Mouse (Mus musculus): ENCODE results near the gene Jmjd8.

Gene Jmjd8

DNA sequence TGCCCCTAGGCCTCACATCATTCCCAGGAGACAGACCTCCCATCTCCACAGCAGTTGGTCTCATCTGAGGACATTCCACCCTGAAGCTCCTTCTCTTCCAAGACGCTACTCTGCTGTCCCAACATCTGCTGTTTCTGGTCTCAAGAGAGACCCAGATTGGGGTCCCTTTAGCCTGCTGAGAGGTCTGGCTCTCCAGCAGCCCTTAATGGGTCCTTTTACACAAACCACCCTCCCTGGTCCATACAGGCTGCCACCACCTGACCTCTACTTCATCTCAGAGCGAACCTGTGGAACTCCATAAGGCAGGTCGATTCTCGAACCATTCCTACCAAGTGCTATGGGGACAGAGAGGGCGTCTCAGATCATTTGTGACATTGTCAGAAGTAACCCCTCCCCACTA lies 20.6 kb upstream of the Jmjd8 start:
- no peak for DNase-seq (ENCODE audit: low spot score in 2 of 2)

DNA sequence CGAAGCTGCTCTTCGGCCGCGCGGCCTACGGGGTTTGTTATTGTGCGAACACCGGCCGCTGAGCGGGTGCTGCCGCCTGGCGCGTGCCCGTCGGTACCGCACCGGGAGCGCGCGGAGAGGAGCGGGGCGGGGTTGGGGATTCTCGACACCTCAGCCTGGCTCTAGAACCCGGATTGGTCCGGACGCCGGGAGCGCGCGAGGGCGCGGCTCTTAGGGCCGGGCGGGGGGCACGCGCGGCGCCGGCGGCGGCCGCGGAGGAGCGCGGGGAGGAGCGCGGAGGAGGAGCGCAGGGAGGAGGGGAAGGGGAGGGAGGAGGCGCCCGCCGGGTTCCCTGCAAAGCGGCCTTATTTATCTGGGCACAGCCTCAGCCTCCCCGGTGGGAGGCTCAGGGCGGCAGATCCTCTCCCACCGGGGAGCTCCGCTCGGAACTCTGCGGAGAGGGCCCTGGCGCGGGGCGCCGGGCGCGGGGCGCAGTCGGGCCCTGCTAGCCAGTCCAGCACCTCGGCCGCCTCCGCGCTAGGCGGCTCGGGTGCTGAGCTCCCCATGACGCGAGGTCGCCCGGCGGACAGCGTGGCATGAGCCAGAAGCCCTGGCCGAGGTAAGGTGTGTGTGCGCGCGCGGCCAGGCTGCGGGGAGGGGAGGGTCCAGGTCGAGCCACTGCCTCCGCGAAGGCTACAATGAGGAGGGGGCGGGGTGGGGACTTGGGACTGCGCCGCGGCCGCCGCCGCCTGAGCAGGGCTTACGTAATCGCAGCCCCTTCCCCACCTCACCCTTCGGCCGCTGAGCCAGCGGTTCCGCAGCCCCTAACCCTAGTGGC lies 19.7 kb upstream of the Jmjd8 start, which contains the start of gene Fbxl16:
Fbxl16 (plus strand) TSS at position 297 of the 817 bp plus-strand sequence.
- peak; percentile 86 to 88 for DNase-seq (ENCODE audit: low spot score in 2 of 2)

DNA sequence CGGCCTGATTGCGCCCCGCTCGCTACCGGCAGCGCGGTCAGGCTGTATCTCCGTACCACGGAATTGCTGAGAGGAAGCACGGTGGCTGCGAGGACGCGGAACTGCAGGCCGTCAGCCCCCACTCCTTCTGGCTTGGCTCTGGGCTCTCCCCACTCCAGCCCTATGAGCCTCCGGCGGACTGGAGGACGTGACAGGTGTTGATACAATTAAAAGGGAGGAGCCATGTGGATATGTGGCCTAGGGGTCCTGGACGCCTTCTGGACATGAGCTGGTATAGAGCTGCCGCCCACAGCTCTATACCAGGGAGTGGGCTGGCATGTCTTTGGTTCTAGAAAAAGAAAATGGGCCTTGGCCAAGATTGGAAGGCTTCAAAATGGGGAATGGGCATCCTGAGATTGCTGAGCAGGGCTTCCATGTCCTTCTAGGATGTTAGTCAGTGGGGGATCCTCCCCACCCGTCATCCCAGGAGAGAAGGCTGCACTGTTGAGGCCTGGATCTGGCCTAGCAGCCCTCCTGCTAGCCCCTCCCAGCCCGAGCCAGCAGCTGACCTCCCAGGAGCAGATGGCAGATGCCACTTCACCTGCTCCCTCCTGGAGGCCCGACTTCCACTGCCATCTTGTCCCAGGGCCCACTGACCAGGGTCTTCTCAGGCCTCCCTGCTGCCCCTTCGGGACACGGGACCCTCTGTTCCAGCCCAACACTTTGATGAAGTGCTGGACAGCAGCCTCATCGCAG lies 18.9 kb upstream of the Jmjd8 start:
- DNase-seq (ENCODE audit: low spot score in 2 of 2) = no peak

DNA sequence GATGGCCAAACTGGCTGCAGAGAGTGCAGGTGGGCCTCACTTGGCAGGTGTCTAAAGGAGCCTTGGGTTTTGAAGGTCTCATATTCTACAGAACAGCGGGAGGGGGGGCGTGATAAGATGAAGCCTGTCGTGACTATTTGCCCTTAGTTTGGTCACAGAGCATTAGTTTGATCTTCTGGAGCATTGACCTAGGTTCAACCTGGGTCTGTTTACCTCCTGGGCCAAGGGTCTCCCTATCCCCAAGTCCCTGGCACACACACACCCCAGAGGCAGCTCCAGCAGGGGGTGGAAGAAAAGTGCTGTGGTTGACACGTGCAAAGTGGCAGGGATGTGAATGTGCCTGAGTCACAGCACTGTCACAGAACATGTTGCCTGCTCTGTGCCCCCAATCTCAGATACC lies 17.8 kb upstream of the Jmjd8 start:
- DNase-seq (ENCODE audit: low spot score in 2 of 2) = no peak

DNA sequence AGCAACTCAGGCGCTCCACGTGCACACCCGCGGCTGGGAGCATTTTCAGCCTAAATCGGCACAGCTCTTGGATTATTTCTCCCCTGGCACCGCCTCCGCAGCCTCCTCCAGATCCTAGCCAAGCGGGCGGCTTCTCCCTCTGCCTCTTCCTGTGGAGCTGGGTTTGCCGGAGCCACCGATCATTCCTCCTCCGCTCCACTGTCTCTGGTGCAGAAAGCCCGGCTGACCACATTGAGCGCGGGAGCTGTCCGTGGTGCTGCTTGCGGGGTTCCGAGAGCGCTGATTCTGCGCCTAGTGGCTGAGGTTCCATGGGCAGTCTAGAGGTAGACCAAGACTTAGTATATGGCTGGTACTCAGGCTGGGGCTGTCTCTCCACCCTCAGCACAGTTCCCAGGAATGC lies 15.2 kb upstream of the Jmjd8 start:
- DNase-seq (ENCODE audit: low spot score in 2 of 2) = peak in 1 of 2 experiments; percentile 71

DNA sequence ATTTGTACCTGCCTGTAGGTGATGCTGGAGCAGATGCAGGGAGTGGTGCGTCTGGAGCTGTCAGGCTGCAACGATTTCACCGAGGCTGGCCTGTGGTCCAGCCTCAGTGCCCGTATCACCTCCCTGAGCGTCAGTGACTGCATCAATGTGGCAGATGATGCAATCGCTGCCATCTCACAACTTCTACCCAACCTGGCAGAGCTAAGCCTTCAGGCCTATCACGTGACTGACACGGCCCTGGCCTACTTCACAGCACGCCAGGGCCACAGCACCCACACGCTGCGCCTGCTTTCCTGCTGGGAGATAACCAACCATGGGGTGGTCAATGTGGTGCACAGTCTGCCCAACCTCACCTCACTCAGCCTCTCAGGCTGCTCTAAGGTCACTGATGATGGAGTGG lies 11.0 kb upstream of the Jmjd8 start:
- no peak for DNase-seq (ENCODE audit: low spot score in 2 of 2)

DNA sequence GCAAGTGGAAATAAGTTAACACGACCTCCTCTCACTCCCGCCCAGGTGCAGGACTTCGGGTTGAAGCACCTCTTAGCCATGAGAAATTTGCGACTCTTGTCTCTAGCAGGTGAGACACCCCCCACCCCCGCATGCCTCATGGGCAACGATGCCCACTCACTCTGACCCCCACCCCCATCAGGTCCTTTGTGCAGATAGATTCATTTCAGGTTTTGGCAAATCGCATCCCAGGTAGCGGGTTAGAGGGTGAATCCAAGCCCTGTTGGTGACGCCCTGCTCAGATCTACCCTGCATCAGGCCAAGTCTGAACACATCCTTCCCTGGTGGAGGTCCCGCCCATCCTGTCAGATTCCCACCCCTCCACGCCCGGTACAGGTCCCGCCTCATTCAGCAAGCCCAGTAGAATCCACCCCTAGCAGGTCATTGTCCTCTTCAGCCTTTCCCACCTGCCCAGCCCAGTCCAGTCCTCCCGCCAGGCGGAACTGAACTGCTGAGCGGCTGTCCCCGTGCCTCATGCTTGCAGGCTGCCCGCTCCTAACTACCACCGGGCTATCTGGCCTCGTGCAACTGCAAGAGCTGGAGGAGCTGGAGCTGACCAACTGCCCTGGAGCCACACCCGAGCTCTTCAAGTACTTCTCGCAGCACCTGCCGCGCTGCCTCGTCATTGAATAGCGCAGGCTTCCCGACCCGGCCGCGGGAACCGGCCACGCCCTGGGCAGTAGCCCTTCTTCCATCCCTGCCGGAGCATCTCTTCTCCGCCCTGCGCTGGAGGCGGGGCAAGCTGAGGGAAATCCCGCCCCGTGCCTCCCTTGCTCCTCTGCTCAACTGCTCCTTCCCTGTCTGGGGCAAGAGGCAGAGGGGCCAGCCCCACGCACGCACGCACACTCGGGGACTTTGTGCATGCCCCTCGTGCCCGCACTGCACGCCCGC lies 9.6 kb upstream of the Jmjd8 start:
- DNase-seq (ENCODE audit: low spot score in 2 of 2) = no peak

DNA sequence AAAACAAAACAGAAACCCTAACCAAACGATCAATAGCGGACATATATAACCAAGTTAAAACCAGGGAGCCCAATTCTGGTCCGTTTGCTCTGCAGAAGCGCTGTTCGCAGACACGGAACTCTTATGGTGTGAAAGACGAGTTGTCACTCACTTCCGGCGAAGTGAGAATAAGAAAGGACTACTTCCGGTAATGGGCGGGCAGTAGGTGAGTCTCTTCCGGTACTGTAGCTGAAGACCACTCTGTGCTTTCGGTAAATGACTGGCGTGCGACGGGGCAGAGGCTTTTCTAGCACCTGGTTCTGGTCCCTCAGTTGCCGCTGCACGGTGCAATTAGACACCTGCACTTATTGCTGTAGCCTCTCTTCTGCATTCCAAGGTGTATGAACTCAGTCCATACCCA lies 5.2 kb upstream of the Jmjd8 start, which contains the start of gene Wdr24:
Wdr24 (plus strand) TSS at position 176 of the 400 bp plus-strand sequence.
- peak in 1 of 2 experiments; percentile 75 for DNase-seq (ENCODE audit: low spot score in 2 of 2)

DNA sequence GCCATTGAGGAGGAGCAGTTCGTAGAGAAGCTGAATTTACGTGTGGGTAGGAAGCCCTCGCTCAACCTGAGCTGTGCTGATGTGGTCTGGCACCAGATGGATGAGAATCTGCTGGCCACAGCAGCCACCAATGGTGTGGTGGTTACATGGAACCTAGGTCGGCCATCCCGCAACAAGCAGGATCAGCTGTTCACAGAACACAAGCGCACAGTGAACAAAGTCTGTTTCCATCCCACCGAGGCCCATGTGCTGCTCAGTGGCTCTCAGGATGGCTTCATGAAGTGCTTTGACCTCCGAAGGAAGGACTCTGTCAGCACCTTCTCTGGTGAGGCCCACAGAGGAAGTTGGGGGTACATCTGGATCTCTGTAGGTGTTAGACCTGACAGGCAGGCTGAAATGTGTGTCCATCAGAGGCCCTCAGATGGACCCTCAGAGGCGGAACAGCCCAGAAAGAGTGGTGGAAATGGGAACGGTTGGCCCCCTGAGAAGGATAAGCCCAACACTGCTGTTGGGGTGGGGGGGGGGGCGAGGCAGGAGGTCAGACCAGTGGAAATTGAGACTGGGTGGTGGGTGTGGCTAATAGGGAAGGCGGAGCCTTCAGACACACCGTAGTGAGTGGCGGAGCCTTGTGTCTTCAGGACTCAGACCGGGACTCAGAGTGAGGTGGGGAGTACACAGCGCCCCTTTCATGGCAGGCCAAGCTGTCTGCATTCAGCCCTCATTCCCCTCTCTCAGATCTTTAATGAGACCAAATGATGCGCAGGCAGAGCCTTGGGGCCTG lies 4.1 kb upstream of the Jmjd8 start:
- DNase-seq (ENCODE audit: low spot score in 2 of 2) = no peak

DNA sequence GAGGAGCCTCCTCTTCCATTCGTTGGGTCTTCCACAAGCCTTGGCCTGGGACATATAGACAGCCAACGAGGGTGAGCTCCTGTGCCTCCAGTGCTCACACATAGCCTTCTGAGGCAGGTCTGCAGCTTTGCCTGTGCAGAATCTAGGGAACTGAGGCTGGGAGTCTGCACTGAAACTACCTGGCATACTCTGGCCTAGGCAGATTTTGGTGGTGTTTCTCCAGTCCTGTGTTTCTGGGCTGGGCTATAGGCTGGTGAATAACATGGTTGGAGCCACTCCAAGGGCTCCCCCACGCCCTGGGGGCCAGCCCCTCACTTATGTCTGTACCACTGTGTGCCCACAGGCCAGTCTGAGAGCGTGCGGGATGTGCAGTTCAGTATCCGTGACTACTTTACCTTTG lies 3.4 kb upstream of the Jmjd8 start:
- no peak for DNase-seq (ENCODE audit: low spot score in 2 of 2)

DNA sequence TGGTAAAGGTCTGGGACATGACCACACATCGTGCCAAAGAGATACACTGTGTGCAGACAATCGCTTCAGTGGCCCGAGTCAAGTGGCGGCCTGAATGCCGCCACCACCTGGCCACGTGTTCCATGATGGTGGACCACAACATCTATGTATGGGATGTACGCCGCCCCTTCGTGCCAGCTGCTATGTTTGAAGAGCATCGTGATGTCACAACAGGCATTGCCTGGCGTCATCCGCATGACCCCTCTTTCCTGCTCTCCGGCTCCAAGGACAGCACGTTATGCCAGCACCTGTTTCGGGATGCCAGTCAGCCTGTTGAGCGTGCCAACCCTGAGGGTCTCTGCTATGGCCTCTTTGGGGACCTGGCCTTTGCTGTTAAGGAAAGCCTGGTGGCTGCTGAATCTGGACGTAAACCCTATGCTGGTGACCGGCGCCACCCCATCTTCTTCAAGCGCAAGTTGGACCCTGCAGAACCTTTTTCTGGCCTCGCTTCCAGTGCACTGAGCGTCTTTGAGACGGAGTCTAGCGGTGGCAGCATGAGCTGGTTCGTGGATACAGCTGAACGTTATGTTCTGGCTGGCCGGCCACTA lies 2.6 kb upstream of the Jmjd8 start:
- no peak for DNase-seq (ENCODE audit: low spot score in 2 of 2)

DNA sequence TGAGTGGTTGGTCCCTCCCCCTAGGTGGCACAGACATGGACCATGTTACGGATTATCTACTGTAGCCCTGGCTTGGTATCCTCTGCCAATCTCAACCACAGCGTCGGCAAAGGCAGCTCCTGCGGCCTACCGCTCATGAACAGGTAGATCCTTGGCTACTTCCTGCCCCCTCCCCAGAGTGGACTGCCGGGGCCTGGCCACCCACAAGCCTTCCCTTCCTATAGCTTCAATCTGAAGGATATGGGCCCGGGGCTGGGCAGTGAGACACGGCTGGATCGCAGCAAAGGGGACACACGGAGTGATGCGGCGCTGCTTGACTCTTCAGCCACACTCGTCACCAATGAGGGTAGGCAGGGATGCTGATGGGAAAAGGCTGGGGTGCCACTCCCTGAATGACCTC lies 1.7 kb upstream of the Jmjd8 start:
- no peak for DNase-seq (ENCODE audit: low spot score in 2 of 2)

DNA sequence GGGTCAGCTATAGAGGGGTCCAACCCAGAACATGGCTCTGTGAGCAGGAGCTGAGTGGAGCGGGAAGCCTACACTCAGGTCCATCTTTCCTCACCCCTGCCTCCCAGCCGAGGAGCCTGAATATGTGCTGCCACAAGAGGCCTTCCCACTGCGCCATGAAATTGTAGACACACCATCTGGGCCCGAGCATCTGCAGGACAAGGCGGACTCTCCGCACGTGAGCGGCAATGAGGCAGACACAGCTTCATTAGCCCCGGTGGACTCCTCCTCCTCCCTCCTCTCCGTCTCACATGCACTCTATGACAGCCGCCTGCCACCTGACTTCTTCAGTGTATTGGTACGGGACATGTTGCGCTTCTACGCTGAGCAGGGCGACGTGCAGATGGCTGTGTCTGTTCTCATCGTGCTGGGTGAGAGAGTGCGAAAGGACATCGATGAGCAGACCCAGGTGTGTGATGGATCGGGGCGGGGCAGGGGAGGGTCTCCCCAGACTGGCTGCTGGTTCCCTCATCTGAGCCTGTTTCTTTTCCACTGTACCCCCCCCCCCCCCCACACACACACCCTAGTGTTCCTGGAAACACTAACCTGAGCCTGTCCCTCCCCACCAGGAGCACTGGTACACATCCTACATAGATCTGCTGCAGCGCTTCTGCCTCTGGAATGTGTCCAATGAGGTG lies 983 bp upstream of the Jmjd8 start:
- DNase-seq (ENCODE audit: low spot score in 2 of 2) = no peak

DNA sequence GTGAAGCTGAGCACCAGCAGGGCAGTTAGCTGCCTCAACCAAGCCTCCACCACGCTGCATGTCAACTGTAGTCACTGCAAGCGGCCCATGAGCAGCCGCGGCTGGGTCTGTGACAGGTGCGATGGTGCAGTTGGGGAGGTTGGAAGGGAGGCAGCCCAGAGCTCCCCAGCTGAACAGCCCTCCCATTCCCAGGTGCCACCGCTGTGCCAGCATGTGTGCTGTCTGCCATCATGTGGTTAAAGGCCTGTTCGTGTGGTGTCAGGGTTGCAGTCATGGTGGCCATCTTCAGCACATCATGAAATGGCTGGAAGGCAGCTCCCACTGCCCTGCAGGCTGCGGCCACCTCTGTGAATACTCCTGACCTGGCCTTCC lies 458 bp upstream of the Jmjd8 start:
- no peak for DNase-seq (ENCODE audit: low spot score in 2 of 2)

DNA sequence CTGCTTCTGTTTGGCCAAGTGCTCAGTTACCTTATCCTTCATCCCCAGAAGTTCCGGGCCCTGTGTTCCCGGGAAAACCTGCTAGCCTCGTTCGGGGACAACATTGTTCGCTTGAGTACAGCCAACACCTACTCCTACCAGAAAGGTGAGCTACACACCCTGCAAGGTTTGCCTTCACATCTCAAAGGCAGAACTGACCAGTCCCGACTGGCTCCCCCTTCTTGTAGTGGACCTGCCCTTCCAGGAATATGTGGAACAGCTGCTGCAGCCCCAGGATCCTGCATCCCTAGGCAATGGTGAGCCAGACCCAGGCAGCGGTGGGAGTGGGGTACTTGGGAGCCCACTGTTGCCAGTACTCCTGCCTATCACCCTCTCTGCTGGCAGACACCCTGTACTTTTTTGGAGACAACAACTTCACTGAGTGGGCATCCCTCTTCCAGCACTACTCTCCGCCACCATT lies 921 bp downstream of the Jmjd8 start:
- no peak for DNase-seq (ENCODE audit: low spot score in 2 of 2)

DNA sequence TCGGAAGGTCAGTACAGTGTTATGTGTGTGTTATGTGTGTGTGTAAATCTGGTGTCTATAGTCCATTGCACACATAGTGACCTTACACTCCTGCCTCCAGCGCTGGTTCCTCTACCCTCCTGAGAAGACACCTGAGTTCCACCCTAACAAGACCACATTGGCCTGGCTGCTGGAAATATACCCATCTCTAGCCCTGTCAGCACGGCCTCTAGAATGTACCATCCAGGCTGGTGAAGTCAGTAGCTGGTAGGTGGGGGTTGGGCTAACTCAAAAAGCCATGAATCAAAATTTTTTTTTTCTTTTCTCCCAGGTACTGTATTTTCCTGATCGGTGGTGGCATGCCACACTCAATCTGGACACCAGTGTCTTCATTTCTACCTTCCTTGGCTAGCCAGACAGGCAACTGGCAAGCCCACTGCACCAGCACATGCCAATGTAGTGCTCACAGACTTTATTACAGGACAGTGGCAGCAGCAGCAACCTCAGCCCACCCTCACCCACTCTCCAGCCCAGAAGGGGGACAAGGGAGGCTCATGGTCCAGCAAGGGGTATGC lies 1.6 kb downstream of the Jmjd8 start:
- DNase-seq (ENCODE audit: low spot score in 2 of 2) = no peak

DNA sequence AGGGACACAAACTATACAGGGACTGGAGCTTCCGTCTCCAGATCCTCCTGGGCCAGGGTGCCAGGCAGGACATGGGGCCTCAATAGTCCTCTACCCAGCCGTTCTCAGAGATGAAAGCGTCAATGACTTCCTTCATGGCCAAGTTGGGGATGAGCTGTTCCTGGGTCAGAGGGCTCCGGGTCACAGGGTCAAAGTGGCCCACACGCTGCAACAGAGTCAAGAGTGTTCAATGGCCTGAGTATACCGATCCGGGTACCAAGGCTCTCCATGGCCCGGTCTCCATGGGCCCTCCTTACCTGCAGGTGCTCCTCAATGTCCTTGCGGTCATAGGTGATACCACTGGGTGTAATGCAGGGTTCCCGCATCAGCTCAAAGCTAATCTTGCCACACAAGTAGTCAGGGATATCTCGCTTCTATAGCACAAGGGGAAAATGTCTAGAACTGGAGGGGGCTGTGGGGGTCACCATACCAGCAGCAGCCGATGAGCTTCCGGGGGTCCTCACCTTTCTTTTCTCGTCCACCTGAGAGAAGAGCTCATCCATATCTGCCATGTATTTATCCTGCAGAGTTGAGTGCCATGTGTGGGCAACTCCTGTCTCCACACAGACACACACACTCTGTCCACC lies 2.3 kb downstream of the Jmjd8 start:
- DNase-seq (ENCODE audit: low spot score in 2 of 2) = no peak

DNA sequence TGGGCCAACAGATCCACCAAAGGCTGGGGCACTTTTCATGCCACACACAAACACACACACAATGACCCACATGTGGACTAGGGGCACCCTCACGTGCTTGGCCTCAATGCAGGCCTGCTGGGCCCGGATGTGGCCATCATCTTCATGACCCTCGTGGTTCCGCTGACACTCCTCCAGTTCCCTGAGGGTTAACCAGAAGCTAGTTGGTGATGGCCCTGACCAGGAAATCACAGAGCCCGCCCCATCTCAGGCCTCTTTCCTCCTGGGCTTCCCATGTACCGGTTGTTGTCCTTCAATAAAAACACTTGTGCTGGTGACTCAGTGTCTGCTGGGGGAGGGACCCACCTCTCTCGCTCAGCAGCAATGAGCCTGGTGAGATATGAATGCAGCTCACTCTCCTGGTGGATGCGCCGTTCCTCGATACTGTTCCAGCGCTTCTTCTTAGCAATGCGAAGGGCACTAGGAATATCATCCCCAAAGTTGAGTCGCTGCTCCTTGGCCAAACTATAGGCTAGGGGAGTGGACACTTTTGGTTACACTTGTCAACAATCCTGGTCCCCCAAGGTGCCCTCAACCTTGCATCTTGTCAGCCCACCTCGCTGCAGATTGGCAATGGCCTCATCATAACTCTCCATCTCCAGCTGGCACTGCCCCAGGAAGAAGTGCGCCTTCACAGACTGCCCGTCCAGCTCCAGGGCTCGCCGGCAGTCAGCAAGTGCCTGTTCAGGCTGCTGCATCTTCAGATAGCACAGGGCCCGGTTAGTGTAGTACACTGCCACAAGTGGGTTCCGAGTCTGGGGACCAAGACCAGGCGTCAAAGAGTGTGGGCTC lies 3.0 kb downstream of the Jmjd8 start:
- DNase-seq (ENCODE audit: low spot score in 2 of 2) = no peak
